Mouse (Mus musculus) hindbrain, embryonic 12.5 days (tissue): ENCODE results near the gene Fhod1. TPM values are rescaled to one million over a fixed set of nuclear protein-coding genes. Genes with fewer than 3 reads are reported as not detected.

Source experiments
- ATAC-seq: fragments of 200-750 bp; cut with Nextera tagmentation; 2 replicates; pipeline ENCODE4 v1.8.0; 2017; ENCODE audit warnings: moderate TSS enrichment; ENCODE audit not compliant: low FRiP score
- H3K27ac ChIP-seq: fragments of 300-500 bp; sonication (generic); 2 replicates; pipeline ENCODE4 v1.5.1; 2016; ENCODE audit warnings: mild to moderate bottlenecking
- H3K27me3 ChIP-seq: fragments of 300-500 bp; sonication (generic); 2 replicates; pipeline ENCODE4 v1.6.1; 2016; ENCODE audit warnings: mild to moderate bottlenecking
- H3K36me3 ChIP-seq: fragments of 300-500 bp; sonication (generic); 2 replicates; pipeline ENCODE4 v1.6.1; 2016; ENCODE audit warnings: mild to moderate bottlenecking
- H3K4me1 ChIP-seq: fragments of 300-500 bp; sonication (generic); 2 replicates; pipeline ENCODE4 v1.6.1; 2016
- H3K4me2 ChIP-seq: fragments of 300-500 bp; sonication (generic); replicated peaks from 2 replicates; pipeline ENCODE4 v1.6.1; 2016; ENCODE audit warnings: mild to moderate bottlenecking
- H3K4me3 ChIP-seq: fragments of 300-500 bp; sonication (generic); 2 replicates; pipeline ENCODE4 v1.5.1; 2016; ENCODE audit warnings: mild to moderate bottlenecking
- H3K9ac ChIP-seq: fragments of 300-500 bp; sonication (generic); 2 replicates; pipeline ENCODE4 v1.6.1; 2016; ENCODE audit warnings: mild to moderate bottlenecking, moderate library complexity
- H3K9me3 ChIP-seq: fragments of 300-500 bp; sonication (generic); replicated peaks from 2 replicates; pipeline ENCODE4 v1.6.1; 2016; ENCODE audit warnings: mild to moderate bottlenecking
- WGBS: fragments of 180-500 bp; shearing (Covaris S2); methylation state at CpG from one replicate; pipeline ENCODE4 v1.1.7; 2016; 5-methylcytosine and 5-hydroxymethylcytosine counted together
- polyA plus RNA-seq: library from polyadenylated mRNA; unstranded; fragments of >200 nt; fragmentation: Nextera tagmentation; extraction: Ambion mirVana; gene quantifications from 2 replicates; pipeline ENCODE4 v1.2.1, GENCODE M21; 2016

Gene Fhod1
- polyA plus RNA-seq, 1 experiment from 2014 or later: 2.0 TPM

GRCm38 (mm10) chr8:105330325-105330724, 17.4 kb downstream of the Fhod1 start:
- H3K27me3 ChIP-seq: no peaks in the 10 kb centered on the region
- no peak overlapping the region for H3K27ac ChIP-seq
- peaks cover 12% of the 10 kb centered on the region for H3K4me1 ChIP-seq
- no peak for ATAC-seq
- H3K4me3 ChIP-seq: no peak overlapping the region
- no peaks in the 10 kb centered on the region for H3K9me3 ChIP-seq
- 94% methylated on average over 12 of the region's 12 CpGs for WGBS
- no peak overlapping the region for H3K9ac ChIP-seq
- no peak overlapping the region for H3K4me2 ChIP-seq
- peaks cover 57% of the 10 kb centered on the region for H3K36me3 ChIP-seq

GRCm38 (mm10) chr8:105326968-105327367, 20.8 kb downstream of the Fhod1 start:
- Histone ChIP-seq H3K9me3 (no peaks in the 10 kb centered on the region), H3K27ac (0 out of 2 replicates have a peak overlapping the region, but pooled peaks have one; percentile 79), H3K4me1 (peaks cover 22% of the 10 kb centered on the region), H3K4me2 (peak overlapping the region; percentile 84), H3K36me3 (peaks cover 50% of the 10 kb centered on the region), H3K9ac (peak overlapping the region; percentile 81), H3K4me3 (peak overlapping the region; percentile 81), H3K27me3 (no peaks in the 10 kb centered on the region)
- WGBS: 52% methylated on average over 6 of the region's 6 CpGs
- ATAC-seq: no peak

- peak within 1 kb of the TSS; percentile 79 for H3K27ac ChIP-seq
- peak within 1 kb of the TSS; percentile 81 for H3K9ac ChIP-seq
- H3K36me3 ChIP-seq: peaks cover 42% of the 10 kb centered on the region
- H3K4me2 ChIP-seq: peak within 1 kb of the TSS; percentile 84
- 1% methylated on average over 36 of the region's 36 CpGs for WGBS
- ATAC-seq: peak; percentile 94
- H3K9me3 ChIP-seq: no peaks in the 10 kb centered on the region
- no peaks in the 10 kb centered on the region for H3K27me3 ChIP-seq
- peak within 1 kb of the TSS; percentile 81 for H3K4me3 ChIP-seq
- H3K4me1 ChIP-seq: peaks cover 22% of the 10 kb centered on the region
These were observed 21.5 kb downstream of the Fhod1 start, which contains the start of the genes Lrrc29 and Tmem208 for GRCm38 (mm10) chr8:105326141-105326672. TSS of gene Lrrc29 (minus strand) at chr8:105326278. TSS of gene Tmem208 (plus strand) at chr8:105326354.

- H3K27ac ChIP-seq: peak overlapping the region; percentile 79
- H3K27me3 ChIP-seq: no peaks in the 10 kb centered on the region
- ATAC-seq: peak; percentile 73
- no peaks in the 10 kb centered on the region for H3K9me3 ChIP-seq
- H3K9ac ChIP-seq: peak overlapping the region; percentile 81
- peak overlapping the region; percentile 81 for H3K4me3 ChIP-seq
- under 1% methylated on average over 12 of the region's 12 CpGs for WGBS
- H3K36me3 ChIP-seq: peaks cover 37% of the 10 kb centered on the region
- H3K4me1 ChIP-seq: peaks cover 22% of the 10 kb centered on the region
- peak overlapping the region; percentile 84 for H3K4me2 ChIP-seq
These were observed 22.1 kb downstream of the Fhod1 start for GRCm38 (mm10) chr8:105325641-105326093.

- no peak overlapping the region for H3K4me2 ChIP-seq
- H3K9me3 ChIP-seq: no peaks in the 10 kb centered on the region
- ATAC-seq: no peak
- no peak overlapping the region for H3K9ac ChIP-seq
- no peak overlapping the region for H3K27ac ChIP-seq
- 92% methylated on average over 4 of the region's 4 CpGs for WGBS
- no peak overlapping the region for H3K4me3 ChIP-seq
- no peaks in the 10 kb centered on the region for H3K27me3 ChIP-seq
- peaks cover 22% of the 10 kb centered on the region for H3K4me1 ChIP-seq
- peaks cover 31% of the 10 kb centered on the region for H3K36me3 ChIP-seq
These were observed 24.6 kb downstream of the Fhod1 start for GRCm38 (mm10) chr8:105323183-105323582.

GRCm38 (mm10) chr8:105318662-105319190, 29.0 kb downstream of the Fhod1 start:
- Histone ChIP-seq H3K9me3 (no peaks in the 10 kb centered on the region), H3K36me3 (peaks cover 55% of the 10 kb centered on the region), H3K4me2 (no peak overlapping the region), H3K4me1 (no peaks in the 10 kb centered on the region), H3K4me3 (no peak overlapping the region), H3K27me3 (no peaks in the 10 kb centered on the region), H3K27ac (no peak overlapping the region), H3K9ac (no peak overlapping the region)
- ATAC-seq: no peak
- WGBS: 85% methylated on average over 11 of the region's 11 CpGs

- Histone ChIP-seq H3K4me1 (no peaks in the 10 kb centered on the region), H3K36me3 (peaks cover 61% of the 10 kb centered on the region), H3K27ac (no peak overlapping the region), H3K9ac (no peak overlapping the region), H3K4me2 (no peak overlapping the region), H3K4me3 (no peak overlapping the region), H3K9me3 (no peaks in the 10 kb centered on the region), H3K27me3 (no peaks in the 10 kb centered on the region)
- ATAC-seq: no peak
- WGBS: 86% methylated on average over 4 of the region's 4 CpGs
These were observed 29.8 kb downstream of the Fhod1 start for GRCm38 (mm10) chr8:105317941-105318340.

- peaks cover 76% of the 10 kb centered on the region for H3K36me3 ChIP-seq
- H3K27ac ChIP-seq: no peak overlapping the region
- no peak overlapping the region for H3K4me2 ChIP-seq
- no peaks in the 10 kb centered on the region for H3K4me1 ChIP-seq
- no peaks in the 10 kb centered on the region for H3K27me3 ChIP-seq
- no peak for ATAC-seq
- H3K9ac ChIP-seq: no peak overlapping the region
- WGBS: 93% methylated on average over 18 of the region's 18 CpGs
- H3K4me3 ChIP-seq: no peak overlapping the region
- no peaks in the 10 kb centered on the region for H3K9me3 ChIP-seq
These were observed 32.5 kb downstream of the Fhod1 start for GRCm38 (mm10) chr8:105315073-105315769.

- peaks cover 78% of the 10 kb centered on the region for H3K36me3 ChIP-seq
- 85% methylated on average over 9 of the region's 9 CpGs for WGBS
- 0 out of 2 replicates have a peak, but pooled peaks have one; percentile 26 for ATAC-seq
These were observed 33.9 kb downstream of the Fhod1 start for GRCm38 (mm10) chr8:105313622-105314402.

GRCm38 (mm10) chr8:105312891-105313481, 34.8 kb downstream of the Fhod1 start:
- H3K27me3 ChIP-seq: no peaks in the 10 kb centered on the region
- no peak overlapping the region for H3K4me3 ChIP-seq
- no peak overlapping the region for H3K27ac ChIP-seq
- no peaks in the 10 kb centered on the region for H3K4me1 ChIP-seq
- no peaks in the 10 kb centered on the region for H3K9me3 ChIP-seq
- WGBS: 94% methylated on average over 8 of the region's 8 CpGs
- no peak overlapping the region for H3K4me2 ChIP-seq
- peaks cover 78% of the 10 kb centered on the region for H3K36me3 ChIP-seq
- ATAC-seq: no peak
- no peak overlapping the region for H3K9ac ChIP-seq

More at GRCm38 (mm10) chr8:105313622-105314402, 33.9 kb downstream of the Fhod1 start:
- Histone ChIP-seq H3K9me3 (no peaks in the 10 kb centered on the region), H3K4me1 (no peaks in the 10 kb centered on the region), H3K4me3 (no peak overlapping the region), H3K27me3 (no peaks in the 10 kb centered on the region), H3K9ac (no peak overlapping the region), H3K27ac (no peak overlapping the region), H3K4me2 (no peak overlapping the region)

- Histone ChIP-seq H3K9me3 (no peaks in the 10 kb centered on the region), H3K36me3 (peaks cover 88% of the 10 kb centered on the region), H3K27me3 (no peaks in the 10 kb centered on the region), H3K4me3 (no peak overlapping the region), H3K27ac (no peak overlapping the region), H3K4me1 (no peaks in the 10 kb centered on the region), H3K4me2 (no peak overlapping the region), H3K9ac (no peak overlapping the region)
- ATAC-seq: no peak
- 89% methylated on average over 1 of the region's 1 CpGs for WGBS
These were observed 36.0 kb downstream of the Fhod1 start for GRCm38 (mm10) chr8:105311718-105312117.

- H3K4me1 ChIP-seq: peaks cover 13% of the 10 kb centered on the region
- H3K9ac ChIP-seq: no peak overlapping the region
- ATAC-seq: no peak
- 81% methylated on average over 8 of the region's 8 CpGs for WGBS
- peaks cover 80% of the 10 kb centered on the region for H3K36me3 ChIP-seq
- H3K9me3 ChIP-seq: no peaks in the 10 kb centered on the region
- H3K4me2 ChIP-seq: no peak overlapping the region
- H3K27me3 ChIP-seq: no peaks in the 10 kb centered on the region
- no peak overlapping the region for H3K4me3 ChIP-seq
- no peak overlapping the region for H3K27ac ChIP-seq
These were observed 37.6 kb downstream of the Fhod1 start for GRCm38 (mm10) chr8:105310118-105310517.
